Mouse (Mus musculus): ENCODE results near the gene Tapbpl.
A peak's percentile ranks its signal among the peaks of the same experiment; 100 is the strongest.

Tapbpl gene

DNA sequence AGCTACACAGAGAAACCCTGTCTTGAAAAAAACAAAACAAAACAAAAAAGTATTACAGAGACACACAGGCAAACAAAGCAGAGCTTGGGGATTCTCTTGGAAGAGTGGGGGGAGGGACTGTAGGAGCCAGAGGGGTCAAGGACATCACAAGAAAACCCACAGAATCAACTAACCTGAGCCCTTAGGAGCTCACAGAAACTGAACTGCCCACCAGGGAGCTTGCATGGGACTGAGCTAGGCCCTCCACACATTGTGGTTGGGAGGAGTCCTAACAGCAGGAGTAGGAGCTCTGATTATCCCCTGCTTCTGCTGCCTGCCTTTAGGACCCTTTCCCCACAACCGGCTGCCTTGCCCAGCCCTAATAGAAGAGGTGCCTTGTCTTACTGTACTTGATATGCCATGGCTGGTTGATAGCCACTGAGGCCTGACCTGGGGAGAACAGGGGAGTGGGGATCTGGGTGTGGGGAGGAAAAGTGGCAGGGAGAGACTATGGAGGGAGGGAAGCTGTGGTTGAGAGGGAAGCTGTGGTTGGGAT is 36.1 kb downstream of the Tapbpl start:
- no peak for DNase-seq

DNA sequence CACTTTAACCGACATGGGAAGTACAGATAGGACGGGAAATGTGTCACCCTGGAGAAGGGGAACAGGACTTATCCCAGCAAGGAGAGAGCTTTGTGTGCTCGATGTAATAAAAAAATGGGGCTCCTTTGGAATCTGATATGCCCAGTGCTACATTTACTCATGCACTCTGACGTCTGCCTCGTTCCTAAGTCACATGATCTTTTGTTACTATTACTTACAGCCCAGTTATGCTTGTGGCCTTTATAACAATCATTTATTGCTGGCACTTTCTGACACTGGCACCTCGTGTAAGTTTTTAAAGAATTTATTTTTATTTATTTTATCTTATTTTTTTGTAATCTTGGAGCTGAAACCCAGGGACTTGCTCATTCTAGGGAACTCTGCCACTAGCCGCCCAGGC is 38.3 kb downstream of the Tapbpl start:
- DNase-seq: no peak

DNA sequence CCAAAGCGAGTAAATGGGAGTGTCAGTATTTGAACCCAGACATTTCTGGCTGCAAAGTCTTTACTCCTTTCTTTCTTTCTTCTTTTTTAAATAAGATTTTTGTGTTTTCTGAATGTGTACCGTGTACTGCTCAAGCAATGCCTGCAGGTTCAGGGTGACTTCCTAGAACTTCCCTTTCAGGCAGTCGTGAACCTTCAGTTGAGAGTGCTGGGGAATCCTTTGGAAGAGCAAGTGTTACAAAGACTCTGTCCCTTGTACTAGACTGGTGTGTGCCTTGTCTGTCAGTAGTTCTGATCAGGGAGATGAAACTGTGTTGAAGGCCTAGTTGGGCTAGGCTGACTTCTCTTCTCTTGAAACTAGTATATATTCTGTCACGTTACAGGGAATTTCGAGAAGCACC is 38.8 kb downstream of the Tapbpl start:
- no peak for DNase-seq

DNA sequence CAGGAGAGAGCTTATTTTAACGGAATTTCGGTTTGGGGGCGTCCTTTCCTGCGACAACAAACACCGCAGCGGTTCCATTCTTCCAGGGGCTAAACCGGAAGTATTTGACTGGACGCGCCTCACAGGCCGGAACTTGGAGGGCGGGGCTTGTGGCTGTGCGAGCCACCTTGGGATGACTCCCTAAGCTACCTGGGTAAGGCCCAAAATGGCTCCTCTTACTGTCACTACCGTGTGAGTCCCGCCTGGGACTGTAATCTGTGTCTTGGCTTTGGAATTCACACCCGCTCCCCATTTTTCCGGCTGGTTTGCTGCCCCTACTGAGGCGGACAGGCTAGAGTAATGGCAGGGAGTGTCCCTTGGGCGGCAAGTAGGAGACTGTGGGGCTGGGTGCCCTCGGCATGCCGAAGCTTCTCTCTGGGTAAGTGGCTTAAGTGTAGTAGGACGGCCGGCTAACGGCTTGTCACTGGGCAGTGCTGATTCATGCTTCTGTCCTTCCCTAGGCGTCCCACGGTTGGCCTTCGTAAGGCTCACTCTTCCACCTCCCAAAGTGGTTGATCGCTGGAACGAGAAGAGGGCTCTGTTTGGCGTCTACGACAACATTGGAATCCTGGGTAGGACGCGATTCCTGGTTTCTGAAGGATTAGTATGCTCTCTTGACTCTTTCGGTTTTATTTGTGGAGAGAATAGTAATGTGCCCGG is 39.5 kb downstream of the Tapbpl start:
- peak; percentile 91 for DNase-seq

DNA sequence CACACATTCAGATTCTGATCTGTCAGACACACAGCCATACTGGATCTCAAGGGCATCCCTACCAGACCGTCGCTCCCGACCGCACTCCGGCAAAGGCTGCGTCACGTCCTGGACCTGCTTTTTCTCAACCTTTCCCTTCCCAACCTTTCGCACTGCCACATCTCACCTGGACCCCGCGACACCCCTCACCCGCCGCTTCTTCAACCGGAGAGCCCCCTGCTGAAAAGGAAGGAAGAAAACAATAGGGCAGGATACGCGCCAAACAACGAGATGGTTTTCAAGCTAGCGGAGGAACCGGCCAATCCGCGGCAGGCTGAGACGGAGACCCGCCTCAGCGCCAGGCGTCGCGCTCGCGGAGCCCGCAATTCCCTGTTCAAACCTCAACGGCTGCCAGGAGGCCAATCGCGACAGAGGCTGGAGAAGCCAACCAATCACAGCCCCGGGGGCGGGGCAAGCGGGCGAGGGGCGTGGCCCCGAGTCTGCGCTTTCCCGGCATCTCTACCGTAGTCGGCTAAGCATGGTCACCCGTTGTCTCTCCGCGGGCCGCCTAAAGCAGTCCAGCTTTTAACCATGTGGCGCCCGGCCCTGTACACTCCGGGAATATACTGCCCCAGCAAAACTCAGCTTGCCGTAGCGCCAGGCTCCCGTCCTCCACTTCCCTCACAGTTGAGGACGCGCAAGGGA is 40.2 kb downstream of the Tapbpl start, which contains the start of the genes Ncapd2 and Mrpl51:
TSS of gene Ncapd2 (minus strand) at position 370 of the 684 bp plus-strand sequence.
TSS of gene Mrpl51 (plus strand) at position 470 of the 684 bp plus-strand sequence.
- DNase-seq: peak; percentile 98

DNA sequence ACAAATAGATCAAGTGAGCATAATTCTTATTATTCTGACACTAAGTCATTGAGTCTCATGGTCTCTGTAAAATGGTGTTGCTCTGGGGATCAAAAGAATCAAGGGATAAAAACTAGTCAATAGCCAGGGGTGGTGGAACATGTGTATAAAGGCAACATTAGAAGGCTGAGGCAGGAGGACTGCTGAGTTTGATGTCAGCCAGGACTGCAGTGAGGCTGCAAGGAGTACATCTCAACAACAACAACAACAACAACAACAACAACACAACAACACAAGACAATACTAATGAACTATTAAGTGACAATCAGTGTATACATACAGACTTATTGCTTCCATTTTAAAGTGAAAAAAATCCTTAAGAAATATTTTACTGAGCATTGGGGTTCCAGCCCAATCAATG is 40.8 kb downstream of the Tapbpl start:
- no peak for DNase-seq

DNA sequence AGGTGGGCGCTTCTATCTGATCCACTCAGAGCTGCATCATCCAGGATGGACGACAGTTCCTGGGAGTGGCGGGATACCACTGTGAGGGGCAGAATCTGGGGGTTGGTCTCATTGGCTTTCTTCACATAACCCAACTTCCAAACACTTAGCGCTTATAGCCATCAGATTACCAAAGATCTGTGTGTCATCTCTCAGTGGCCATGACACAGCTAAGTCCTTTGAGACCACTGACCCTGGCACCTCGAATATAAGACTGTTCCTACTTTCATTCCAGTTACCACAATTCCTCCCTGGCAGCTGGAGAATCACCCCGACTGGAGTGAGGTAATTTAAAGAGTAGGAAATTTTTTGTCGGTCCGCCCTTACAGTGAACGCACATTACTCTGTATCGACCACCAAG is 45.5 kb downstream of the Tapbpl start:
- DNase-seq: no peak

DNA sequence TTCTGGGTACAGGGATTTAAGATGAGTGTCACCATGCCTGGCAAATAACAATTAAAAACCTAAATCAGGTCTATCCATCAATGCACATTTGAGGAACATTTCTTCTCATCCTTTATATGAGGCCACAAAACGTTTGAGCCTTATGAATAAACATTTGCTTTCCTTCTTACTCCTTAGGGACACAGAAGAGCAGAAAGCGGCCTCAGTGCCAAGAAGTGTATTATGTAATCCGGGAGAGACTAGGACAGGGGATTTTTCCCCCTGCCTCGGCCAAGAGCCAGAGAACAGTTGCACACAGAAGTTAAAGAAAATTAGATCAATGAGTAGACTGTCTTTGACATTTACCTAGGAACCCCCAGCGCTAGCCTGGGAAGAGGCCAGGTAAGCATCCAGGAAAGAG is 49.5 kb downstream of the Tapbpl start:
- no peak for DNase-seq

DNA sequence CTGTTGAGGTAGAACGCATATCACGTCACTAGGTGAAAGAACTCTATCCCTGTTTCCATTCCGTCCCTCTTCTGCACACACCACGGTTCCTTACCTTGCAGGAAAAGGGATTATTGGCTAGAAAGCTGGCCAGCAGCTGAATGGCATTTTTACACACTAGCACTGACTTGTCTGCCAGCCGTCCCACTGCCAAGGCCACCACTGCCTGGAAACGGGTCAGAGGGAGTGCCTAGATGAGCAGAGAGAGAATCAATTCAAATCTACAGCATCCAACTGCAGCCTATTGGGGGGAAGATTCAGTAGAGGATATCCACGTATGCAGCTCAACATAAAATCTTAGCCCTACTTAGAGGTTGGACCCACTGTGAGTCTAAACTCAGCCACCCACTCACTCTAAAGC is 52.1 kb downstream of the Tapbpl start:
- no peak for DNase-seq

DNA sequence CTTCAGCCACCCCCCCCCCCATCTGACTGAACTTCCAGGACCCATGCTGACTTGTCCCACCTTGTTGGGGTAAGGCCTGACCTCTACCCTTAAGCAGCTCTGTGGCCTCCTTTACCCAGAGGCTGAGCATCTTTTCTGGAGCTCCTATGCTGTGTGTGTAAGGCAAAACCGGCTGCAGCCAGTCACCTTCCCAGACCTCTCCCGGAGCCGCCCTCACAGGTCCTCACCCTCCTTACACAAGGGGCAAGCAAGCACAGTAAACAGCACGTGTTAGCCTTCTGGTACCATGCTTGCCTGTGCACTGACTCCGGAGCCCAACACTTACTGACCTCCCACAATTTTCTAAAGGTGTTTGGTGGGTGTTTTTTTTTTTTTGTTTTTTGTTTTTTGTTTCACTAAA is 56.2 kb downstream of the Tapbpl start:
- DNase-seq: no peak
